Mouse (Mus musculus) embryonic facial prominence, embryonic 12.5 days (tissue): Measurements from ENCODE around the gene Naip1. TPM values are rescaled to one million over a fixed set of nuclear protein-coding genes. Genes with fewer than 3 reads are reported as not detected.
"Not testable (repeated sequence)": the region's sequence is repeated elsewhere in the genome, so short reads cannot be mapped to it uniquely, and the experiment has no call there.

Experiments
- ATAC-seq: fragments of 200-750 bp; cut with Nextera tagmentation; 2 replicates; pipeline ENCODE4 v1.8.0; 2017; ENCODE audit not compliant: insufficient number of reproducible peaks, insufficient read depth, low FRiP score, low TSS enrichment
- H3K27ac ChIP-seq: fragments of 300-500 bp; sonication (generic); 2 replicates; pipeline ENCODE4 v1.5.1; 2016; ENCODE audit warnings: mild to moderate bottlenecking
- H3K27me3 ChIP-seq: fragments of 300-500 bp; sonication (generic); 2 replicates; pipeline ENCODE4 v1.6.1; 2016; ENCODE audit warnings: mild to moderate bottlenecking, moderate library complexity
- H3K36me3 ChIP-seq: fragments of 300-500 bp; sonication (generic); 2 replicates; pipeline ENCODE4 v1.6.1; 2016; ENCODE audit warnings: mild to moderate bottlenecking
- H3K4me1 ChIP-seq: fragments of 300-500 bp; sonication (generic); 2 replicates; pipeline ENCODE4 v1.6.1; 2016
- H3K4me2 ChIP-seq: fragments of 300-500 bp; sonication (generic); replicated peaks from 2 replicates; pipeline ENCODE4 v1.6.1; 2016; ENCODE audit warnings: mild to moderate bottlenecking, moderate library complexity
- H3K4me3 ChIP-seq: fragments of 300-500 bp; sonication (generic); 2 replicates; pipeline ENCODE4 v1.5.1; 2016; ENCODE audit warnings: mild to moderate bottlenecking
- H3K9ac ChIP-seq: fragments of 300-500 bp; sonication (generic); 2 replicates; pipeline ENCODE4 v1.6.1; 2016; ENCODE audit warnings: mild to moderate bottlenecking, moderate library complexity
- H3K9me3 ChIP-seq: fragments of 300-500 bp; sonication (generic); 2 replicates; pipeline ENCODE4 v1.6.1; 2016; ENCODE audit warnings: mild to moderate bottlenecking, moderate library complexity
- WGBS: fragments of 180-500 bp; shearing (Covaris S2); methylation state at CpG from one replicate; pipeline ENCODE4 v1.1.7; 2016; 5-methylcytosine and 5-hydroxymethylcytosine counted together
- polyA plus RNA-seq: library from polyadenylated mRNA; unstranded; fragments of >200 nt; fragmentation: Nextera tagmentation; extraction: Ambion mirVana; gene quantifications from 2 replicates; pipeline ENCODE4 v1.2.1, GENCODE M21; 2016

Gene Naip1
- polyA plus RNA-seq, 1 experiment from 2014 or later, result not detected

DNA sequence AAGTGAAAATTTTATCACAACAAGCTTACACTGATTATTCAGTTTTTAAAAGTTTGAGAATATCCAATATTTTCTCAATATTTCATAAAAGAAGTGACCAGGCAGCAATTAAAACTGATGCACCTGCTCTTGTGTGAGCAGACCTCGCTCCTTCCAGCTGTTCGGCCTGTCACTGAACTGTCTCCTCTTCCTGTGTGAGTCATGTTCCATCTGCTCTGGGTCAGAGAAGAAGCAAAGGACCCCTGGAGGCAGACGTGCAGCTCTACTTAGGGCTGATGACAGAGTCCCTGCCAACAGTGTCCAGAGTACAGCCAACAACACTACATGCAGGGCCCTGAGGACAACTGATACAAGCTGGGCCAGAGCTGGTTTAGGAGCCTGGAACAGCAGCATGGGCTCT, 12.6 kb downstream of the Naip1 start:
- no peak overlapping the region for H3K9ac ChIP-seq
- 62% methylated on average over 3 of the region's 3 CpGs for WGBS
- ATAC-seq, result no peak

DNA sequence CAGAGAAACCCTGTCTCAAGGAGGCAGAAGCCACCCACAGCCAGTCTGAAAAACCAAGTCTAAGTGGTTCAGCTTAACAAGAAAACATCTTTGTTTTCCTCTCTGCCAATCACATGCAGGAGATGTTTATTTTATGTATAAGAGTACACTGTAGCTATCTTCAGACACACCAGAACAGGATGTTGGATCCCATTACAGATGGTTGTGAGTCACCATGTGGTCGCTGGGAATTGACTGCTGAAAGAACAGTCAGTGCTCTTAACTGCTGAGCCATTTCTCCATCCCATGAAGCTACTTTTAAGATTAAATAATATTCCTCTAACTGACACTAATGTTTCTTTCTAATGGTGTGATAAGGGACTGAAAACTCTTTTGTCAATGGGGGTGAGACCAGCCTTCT, 14.0 kb downstream of the Naip1 start:
- Histone ChIP-seq H3K4me3 (no peak overlapping the region), H3K4me1 (no peaks in the 10 kb centered on the region), H3K36me3 (no peaks in the 10 kb centered on the region), H3K4me2 (no peak overlapping the region), H3K9ac (no peak overlapping the region), H3K9me3 (no peaks in the 10 kb centered on the region), H3K27ac (no peak overlapping the region), H3K27me3 (no peaks in the 10 kb centered on the region)
- WGBS, result 56% methylated on average over 1 of the region's 1 CpGs
- no peak for ATAC-seq

More for the DNA sequence above, 12.6 kb downstream of the Naip1 start:
- Histone ChIP-seq H3K4me2 (no peak overlapping the region), H3K36me3 (no peaks in the 10 kb centered on the region), H3K27me3 (no peaks in the 10 kb centered on the region), H3K27ac (no peak overlapping the region), H3K4me3 (no peak overlapping the region), H3K4me1 (no peaks in the 10 kb centered on the region), H3K9me3 (no peaks in the 10 kb centered on the region)

DNA sequence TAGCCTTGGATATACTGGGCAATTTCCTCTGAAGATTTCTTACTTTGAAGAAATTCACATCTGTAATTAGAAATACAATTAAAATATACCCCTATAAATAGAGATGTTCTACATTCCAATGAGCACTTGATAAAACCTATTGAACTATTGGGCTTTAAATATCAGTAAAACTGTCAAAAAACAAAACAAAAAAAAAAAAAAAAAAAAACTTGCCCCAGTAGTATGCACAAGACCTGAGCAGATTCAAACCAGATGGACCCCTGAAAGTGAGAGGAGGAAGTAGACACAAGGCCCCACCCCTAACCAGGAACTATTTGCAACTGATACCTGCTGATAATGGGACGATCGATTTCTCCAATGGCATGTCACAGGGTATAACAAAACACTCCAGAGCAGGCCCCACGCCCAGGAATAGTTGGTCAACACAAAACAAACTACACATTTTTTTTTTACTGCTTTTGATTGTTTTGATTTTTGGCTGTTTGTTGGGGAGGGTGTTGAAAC, 15.3 kb downstream of the Naip1 start:
- no peak overlapping the region for H3K4me3 ChIP-seq

DNA sequence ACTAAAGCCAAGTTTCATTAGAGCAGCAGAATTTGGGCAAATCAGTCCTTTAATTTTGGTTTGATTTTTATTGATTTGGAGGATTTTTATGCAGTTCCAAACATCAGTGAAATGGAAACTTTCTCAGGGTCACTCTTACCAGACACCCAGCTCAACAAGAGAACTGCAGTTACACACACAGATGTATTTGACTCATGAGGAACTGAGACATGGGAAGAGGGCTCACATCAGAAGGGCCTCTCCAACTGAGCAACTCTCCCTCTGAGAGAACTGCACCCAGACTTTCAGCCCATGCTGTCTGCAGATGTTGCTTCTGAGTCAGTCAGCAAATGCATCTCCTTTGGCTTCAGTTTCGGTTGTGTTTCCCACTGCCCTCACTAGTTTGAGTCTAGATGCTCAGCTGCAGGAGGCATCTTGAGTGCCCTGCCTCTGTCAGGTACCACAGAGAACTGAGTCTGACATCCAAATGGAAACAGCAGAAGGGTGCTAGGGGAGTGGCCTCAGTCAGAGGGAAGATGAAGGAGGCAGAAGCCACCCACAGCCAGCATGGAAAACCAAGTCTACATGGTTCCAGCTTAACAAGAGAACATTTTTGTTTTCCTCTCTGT, 16.0 kb downstream of the Naip1 start:
- not testable (repeated sequence) for ATAC-seq, H3K4me3 ChIP-seq, H3K9me3 ChIP-seq, H3K36me3 ChIP-seq, H3K4me1 ChIP-seq, H3K9ac ChIP-seq, H3K27me3 ChIP-seq, H3K4me2 ChIP-seq, H3K27ac ChIP-seq
- 77% methylated on average over 1 of the region's 1 CpGs for WGBS

More for the DNA sequence above, 15.3 kb downstream of the Naip1 start:
- Histone ChIP-seq H3K9me3 (no peaks in the 10 kb centered on the region), H3K27me3 (no peaks in the 10 kb centered on the region), H3K27ac (no peak overlapping the region), H3K4me1 (no peaks in the 10 kb centered on the region), H3K9ac (no peak overlapping the region), H3K4me2 (no peak overlapping the region), H3K36me3 (no peaks in the 10 kb centered on the region)
- WGBS, result 66% methylated on average over 3 of the region's 3 CpGs
- ATAC-seq, result no peak

DNA sequence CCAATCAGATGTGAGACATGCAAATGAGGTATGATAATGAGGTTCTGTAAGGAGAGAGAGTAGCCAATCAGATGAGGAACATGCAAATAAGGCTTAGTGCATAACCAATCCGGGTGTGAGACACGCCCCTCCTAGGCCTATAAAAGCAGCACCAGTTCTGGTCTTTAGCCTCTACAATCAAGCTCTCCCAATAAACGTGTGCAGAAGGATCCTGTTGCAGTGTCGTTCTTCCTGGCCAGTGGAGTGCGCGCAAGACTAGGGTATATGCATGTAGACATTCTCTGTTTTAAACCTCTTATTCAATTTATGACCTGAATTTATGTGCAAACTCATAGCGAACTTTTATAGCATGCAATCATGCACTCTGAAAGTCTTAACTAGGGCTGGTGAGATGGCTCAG, 32.7 kb downstream of the Naip1 start:
- H3K9me3 ChIP-seq, H3K4me1 ChIP-seq, H3K27ac ChIP-seq, H3K9ac ChIP-seq, H3K36me3 ChIP-seq, ATAC-seq, H3K4me2 ChIP-seq, H3K27me3 ChIP-seq, H3K4me3 ChIP-seq: not testable (repeated sequence)
- 93% methylated on average over 7 of the region's 7 CpGs for WGBS

DNA sequence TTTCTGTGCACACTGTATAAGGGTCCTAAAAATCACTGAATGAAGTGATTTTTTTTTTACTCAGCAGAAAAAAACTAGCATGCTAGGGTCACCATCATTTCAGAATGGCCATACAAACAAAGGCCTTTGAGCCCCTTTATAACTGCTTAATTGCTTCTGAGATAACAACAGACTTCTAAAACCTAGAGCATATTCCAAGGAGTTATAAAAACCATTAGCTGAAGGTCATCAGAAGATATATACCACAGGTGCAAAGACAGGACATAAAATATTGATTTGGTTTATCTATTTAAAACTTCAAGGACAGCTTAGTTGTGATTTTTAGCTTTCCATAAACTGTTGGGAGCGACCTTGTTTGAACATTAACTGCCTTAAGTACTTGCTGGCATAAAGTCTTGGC, 38.2 kb downstream of the Naip1 start:
- ATAC-seq, result no peak
- no peaks in the 10 kb centered on the region for H3K4me1 ChIP-seq
- H3K27me3 ChIP-seq, result no peaks in the 10 kb centered on the region
- H3K4me2 ChIP-seq, result no peak overlapping the region
- H3K27ac ChIP-seq, result no peak overlapping the region
- no peaks in the 10 kb centered on the region; the same call in 1 of the 2 replicates for H3K9me3 ChIP-seq
- no peak overlapping the region for H3K4me3 ChIP-seq
- H3K9ac ChIP-seq, result no peak overlapping the region
- no peaks in the 10 kb centered on the region for H3K36me3 ChIP-seq
- 73% methylated on average over 1 of the region's 1 CpGs for WGBS

DNA sequence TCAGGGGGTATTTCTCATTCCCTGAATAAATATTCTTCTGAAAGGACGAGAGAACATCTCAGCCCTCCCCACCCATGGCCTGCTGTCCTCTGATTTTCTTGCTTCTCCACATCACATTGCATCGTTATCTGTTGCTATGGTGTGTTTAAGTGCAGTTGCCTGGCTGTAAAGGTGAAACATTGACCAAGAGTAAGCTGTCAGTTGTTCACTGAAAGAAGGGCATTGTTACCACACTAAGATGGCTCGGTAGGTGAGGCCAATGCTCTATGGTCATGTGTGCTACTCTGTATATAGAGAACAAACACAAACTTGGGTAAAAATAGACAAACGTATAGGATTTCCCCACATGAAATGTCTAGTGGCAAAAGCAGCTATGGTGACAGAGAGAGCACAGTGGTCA, 42.8 kb downstream of the Naip1 start:
- WGBS, result 81% methylated on average over 4 of the region's 4 CpGs
- no peaks in the 10 kb centered on the region for H3K27me3 ChIP-seq
- H3K9me3 ChIP-seq, result no peaks in the 10 kb centered on the region
- H3K36me3 ChIP-seq, result no peaks in the 10 kb centered on the region
- ATAC-seq, result no peak
- H3K4me3 ChIP-seq, result no peak overlapping the region
- H3K9ac ChIP-seq, result no peak overlapping the region
- H3K27ac ChIP-seq, result no peak overlapping the region
- H3K4me1 ChIP-seq, result no peaks in the 10 kb centered on the region
- H3K4me2 ChIP-seq, result no peak overlapping the region

DNA sequence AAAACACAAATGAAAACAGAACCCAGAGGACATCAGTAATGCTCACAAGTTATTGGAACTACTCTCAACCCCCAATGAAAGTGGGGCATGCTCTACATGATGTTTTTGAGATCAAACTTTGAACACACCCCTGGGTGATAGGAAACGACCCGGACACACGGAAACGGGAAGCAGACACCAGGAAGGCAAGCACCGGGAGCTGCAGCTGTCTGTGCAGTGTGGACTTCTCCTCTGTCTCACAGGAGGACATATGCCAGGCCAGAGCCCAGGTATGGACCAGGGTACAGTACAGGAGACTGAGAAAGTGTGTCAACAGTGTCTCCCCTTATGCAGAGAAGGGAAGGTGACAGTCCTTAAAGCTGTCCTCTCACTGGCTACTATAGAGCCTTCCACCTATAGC, 43.5 kb downstream of the Naip1 start:
- H3K36me3 ChIP-seq, result no peaks in the 10 kb centered on the region
- no peak overlapping the region for H3K9ac ChIP-seq
- ATAC-seq, result no peak
- no peak overlapping the region for H3K27ac ChIP-seq
- no peaks in the 10 kb centered on the region for H3K4me1 ChIP-seq
- 94% methylated on average over 5 of the region's 5 CpGs for WGBS
- H3K4me2 ChIP-seq, result no peak overlapping the region
- H3K27me3 ChIP-seq, result no peaks in the 10 kb centered on the region
- no peak overlapping the region for H3K4me3 ChIP-seq
- no peaks in the 10 kb centered on the region for H3K9me3 ChIP-seq

DNA sequence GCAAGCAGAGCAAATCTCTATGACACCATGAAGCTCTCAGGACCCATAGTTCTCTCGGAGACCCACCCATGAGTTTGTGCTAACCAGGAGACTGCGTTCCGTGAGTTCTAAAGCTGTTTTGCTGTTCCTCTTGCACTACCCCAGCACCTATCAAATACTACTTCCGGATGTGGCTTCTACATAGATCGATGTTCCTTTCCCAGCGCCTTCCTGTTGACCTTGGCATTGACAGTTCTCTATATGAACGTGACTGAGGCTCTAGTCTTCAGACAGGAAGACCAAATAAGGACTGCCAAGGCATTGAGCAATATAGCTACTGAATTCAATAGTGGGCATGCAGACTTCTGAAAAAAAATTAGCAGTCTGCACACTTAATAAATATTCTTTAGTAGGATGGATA, 44.4 kb downstream of the Naip1 start:
- Histone ChIP-seq H3K4me1 (no peaks in the 10 kb centered on the region), H3K9ac (no peak overlapping the region), H3K9me3 (no peaks in the 10 kb centered on the region), H3K36me3 (no peaks in the 10 kb centered on the region), H3K4me2 (no peak overlapping the region), H3K4me3 (no peak overlapping the region), H3K27ac (no peak overlapping the region), H3K27me3 (no peaks in the 10 kb centered on the region)
- WGBS, result 84% methylated on average over 7 of the region's 7 CpGs
- ATAC-seq, result no peak

DNA sequence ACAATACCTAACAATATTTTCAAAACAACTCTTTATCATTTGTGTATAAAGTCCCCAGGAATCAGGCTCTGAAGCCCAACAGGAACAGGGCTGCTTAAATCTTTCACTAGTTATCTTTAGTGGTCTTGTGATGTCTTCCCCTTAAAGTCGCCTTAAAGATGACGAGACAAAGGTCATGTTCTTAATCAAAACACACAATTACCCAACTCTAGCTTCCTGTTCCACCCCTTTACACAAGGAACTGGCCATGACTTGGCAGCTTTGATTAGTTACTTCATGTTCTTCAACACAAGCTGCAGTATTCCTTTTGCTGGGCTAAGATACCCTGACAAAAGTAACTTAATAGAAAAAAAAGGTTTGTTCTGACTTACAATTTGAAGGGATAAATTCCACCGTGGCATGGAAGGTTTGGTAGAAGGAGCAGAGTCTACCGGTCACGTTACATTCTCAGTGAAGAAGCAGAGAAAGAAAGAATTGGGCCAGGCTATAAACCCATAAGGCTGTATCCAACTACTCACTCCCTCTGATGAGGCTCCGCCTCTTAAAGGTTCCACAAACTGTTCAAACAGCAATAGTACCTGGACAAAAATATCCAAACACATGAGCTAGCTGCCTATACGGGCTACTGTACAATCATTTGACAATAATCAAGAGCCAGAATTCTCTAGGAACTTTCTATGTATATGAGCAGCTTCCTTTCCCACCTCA, 49.6 kb downstream of the Naip1 start:
- H3K4me1 ChIP-seq, ATAC-seq, H3K27ac ChIP-seq, H3K36me3 ChIP-seq, H3K4me3 ChIP-seq, H3K9ac ChIP-seq, H3K9me3 ChIP-seq, H3K27me3 ChIP-seq, H3K4me2 ChIP-seq: not testable (repeated sequence)
- WGBS, result 73% methylated on average over 7 of the region's 7 CpGs

DNA sequence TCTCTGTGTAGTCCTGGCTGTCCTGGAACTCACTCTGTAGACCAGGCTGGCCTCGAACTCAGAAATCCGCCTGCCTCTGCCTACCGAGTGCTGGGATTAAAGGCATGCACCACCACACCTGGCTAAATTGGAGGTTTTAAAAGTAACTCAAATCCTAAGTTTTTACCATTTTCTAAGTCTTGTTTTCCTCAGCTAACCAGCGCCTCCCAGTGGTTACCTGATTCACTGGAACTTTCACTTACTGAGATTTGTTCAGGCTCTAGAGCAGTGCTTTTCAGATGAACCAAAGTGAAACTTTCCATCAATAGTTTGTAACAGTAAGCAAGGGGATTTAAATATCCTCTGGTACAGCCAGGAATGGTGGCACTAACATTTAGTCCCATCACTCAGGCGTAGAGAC, 61.6 kb downstream of the Naip1 start:
- not testable (repeated sequence) for H3K27ac ChIP-seq, H3K9me3 ChIP-seq, H3K4me1 ChIP-seq, H3K27me3 ChIP-seq, H3K4me3 ChIP-seq, H3K9ac ChIP-seq, H3K36me3 ChIP-seq, ATAC-seq, H3K4me2 ChIP-seq
- 30% methylated on average over 5 of the region's 5 CpGs for WGBS

DNA sequence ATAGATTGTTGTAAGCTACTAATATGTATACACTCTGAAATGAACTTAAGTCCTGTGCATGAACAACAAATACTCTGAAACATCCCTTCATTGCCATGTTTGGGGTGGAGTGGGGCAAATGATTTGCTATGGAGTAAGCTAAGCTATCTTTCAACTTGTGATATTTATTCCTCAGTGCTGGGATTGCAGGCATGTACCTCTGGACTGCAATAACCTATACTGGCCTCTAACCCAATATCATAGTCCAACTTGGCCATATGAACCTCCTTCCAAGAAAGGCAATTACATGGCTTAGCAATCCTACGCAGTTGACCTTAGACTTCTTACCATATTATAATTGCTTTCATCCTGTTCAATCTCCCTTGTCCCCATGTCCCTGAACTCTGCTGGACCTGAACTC, 82.1 kb downstream of the Naip1 start:
- Histone ChIP-seq H3K9me3 (0 out of 2 replicates have a peak, but pooled peaks cover 4% of the 10 kb centered on the region), H3K4me2 (no peak overlapping the region), H3K27me3 (no peaks in the 10 kb centered on the region), H3K9ac (no peak overlapping the region), H3K4me3 (no peak overlapping the region), H3K4me1 (no peaks in the 10 kb centered on the region), H3K27ac (no peak overlapping the region), H3K36me3 (no peaks in the 10 kb centered on the region)
- ATAC-seq, result no peak
- WGBS, result 92% methylated on average over 1 of the region's 1 CpGs
